Mouse (Mus musculus) thymus, postnatal 36 days (tissue): ENCODE results near the gene Pick1.
A peak's percentile ranks its signal among the peaks of the same experiment; 100 is the strongest.
"Not testable (repeated sequence)": the region's sequence is repeated elsewhere in the genome, so short reads cannot be mapped to it uniquely, and the experiment has no call there.

ENCODE experiments used
- DNase-seq, 2 experiments: peaks; one replicate each; pipeline ENCODE4 v3.0.0; 2022; ENCODE audit warnings: mixed read lengths in 2 of 2

Pick1 gene

DNA sequence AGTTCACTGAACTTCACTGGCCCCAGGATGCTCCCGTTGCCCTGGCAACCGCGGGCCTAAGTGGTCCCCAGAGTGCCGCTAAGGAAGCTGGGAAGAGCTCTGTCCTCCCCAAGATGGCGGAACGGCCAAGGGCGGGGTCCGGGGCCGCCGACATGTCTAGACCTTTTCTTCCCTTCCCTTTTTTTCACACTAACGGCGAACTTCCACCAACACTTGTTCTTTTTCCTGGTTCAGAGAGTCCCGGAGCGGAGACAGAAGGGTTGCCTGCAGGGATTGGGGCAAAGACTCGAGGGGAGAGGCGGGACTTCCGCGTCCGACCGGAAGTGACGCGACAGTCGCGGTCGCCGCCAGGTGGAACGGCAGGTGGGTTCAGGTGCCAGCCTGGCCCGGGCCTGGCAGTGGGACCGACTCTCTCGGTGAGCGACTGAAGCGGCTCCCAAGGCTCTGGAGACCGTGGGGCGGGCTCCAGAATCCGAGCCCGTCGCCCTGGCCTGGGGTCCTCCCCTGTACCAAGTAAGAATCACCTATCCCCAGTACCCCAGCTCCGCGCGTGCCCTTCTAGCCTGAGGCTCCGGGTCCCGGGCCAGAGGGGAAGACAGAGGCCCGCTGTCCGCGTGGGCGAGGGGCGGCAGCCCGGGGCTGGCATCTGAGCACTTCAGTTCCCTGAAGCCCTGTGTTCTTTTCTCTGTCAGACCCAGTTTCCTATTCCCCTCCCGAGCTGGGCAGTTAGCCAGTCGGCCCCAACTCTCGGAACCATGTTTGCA lies at the start of gene Pick1, which contains the start of gene Gm49486:
TSS of gene Pick1 (plus strand) at position 116 of the 764 bp plus-strand sequence.
TSS of gene Gm49486 (plus strand) at position 334 of the 764 bp plus-strand sequence.
- peak; percentile 85 to 90 for DNase-seq

DNA sequence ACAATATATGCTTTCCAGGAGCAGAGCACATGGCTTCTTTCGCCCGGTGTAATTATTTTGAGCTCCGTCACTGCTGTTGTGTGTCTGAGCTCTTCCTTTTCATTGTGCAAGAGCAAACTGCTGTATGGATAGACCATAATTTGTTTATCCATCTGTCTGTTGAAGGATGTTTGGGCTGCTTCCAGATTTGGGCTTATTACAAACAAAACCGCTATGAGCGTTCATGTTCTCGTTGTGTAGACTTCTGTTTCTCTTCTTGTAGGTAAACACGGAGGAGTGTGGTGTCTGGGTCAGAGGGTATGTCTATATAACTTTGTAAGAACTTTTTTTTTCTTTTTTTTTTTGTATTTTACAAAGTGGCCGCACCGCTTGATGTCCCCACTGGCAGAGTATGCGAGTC lies 43.8 kb upstream of the Pick1 start:
- no peak for DNase-seq

DNA sequence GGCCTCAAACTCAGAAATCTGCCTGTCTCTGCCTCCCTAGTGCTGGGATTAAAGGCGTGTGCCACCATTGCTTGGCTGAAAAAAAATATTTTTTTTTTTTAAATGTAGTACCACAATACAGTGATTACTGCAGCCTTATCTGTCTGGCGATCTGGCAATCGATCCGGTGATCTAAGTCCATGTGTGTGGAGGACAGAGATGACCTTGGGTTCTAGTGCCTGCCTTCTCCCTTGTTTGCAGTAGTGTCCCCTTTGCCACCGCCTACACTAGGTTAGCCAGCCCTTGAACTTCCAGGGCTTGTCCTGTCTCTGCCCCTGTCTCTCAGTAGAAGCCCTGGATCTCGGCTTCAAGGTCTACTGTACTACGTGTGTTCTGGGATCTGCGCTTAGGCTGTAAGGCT lies 41.2 kb upstream of the Pick1 start:
- DNase-seq, result no peak

DNA sequence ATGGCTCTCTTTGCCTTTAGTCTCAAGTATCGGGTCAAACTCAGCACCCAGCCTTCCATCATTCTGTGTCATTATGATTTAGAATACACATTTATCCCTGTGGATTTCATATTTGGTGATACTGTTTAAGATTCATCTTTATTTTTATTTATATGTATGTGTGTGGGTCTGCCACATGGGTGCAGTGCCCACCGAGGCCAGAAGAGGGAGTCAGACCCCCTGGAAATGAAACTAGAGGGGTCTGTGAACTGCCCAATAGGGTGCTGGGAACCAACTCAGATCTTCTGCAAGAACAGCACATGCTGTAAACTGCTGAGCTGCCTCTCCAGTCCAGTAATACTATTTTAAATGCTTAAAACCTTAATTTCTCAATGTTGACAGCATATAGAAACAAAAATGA lies 37.5 kb upstream of the Pick1 start:
- no peak for DNase-seq

DNA sequence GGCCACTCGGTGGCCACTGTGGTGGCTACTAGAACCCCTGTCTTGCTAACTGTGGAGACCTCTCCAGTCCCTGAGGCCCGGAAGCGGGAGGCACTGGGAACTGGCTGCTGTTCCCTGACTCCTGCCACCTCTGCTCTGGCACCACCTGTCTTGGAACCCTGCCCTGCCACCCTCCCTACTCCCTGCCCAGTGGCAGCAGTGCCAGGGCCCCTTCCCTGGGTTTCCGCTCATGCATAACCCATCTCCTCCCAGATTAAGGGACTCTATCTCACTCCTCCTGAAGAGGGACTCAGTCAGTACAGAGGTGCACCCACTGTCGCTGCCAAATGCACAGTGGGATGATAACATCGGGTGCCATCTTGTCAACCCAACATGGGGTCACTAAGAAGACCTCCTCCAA lies 36.5 kb upstream of the Pick1 start:
- DNase-seq, result no peak

DNA sequence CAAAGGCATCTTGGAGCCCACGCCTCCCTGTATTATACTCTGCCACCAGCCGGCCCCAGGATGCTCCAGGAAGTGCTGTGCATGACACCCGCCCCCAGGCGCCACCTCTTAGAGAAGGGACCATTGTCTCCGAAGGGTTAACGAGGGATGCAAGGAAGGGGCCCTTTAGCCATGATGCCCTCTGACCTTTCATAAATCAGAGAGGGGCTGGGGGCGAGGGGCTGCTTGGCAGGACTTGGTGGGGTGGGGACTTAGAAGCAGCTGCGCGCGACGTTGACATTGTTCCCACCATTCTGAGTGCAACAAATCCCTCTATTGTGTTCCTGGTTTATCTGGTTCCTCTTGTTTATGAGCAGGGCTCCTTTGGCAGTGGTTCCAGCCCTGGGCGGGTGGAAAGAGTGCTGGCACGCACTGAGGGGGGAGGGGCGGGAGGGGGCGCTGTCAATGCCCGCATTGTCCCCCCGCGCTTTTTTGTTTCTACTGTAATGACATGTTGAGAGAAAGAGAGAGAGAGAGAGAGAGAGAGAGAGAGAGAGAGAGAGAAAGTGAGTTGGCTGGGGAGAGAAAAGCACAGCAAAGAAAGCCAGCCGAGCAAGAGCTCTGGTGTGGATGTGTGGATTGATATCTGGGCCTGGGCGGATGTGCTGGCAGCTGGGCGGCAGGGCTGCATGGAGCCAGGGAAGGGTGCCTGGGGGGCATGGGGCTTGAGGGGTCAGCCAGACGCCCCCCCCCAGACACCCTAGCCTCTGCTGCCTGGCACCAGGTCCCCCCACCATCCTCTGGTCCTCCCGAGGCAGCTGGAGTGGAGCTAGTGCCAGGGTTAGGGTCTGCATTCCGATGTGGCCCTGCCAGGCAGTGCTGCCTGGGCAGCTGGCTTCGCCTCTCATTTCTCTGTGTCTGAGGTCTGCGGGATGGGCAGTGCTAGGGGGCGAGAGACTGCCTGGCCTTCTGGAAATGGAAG lies 35.8 kb upstream of the Pick1 start:
- DNase-seq, result no peak

DNA sequence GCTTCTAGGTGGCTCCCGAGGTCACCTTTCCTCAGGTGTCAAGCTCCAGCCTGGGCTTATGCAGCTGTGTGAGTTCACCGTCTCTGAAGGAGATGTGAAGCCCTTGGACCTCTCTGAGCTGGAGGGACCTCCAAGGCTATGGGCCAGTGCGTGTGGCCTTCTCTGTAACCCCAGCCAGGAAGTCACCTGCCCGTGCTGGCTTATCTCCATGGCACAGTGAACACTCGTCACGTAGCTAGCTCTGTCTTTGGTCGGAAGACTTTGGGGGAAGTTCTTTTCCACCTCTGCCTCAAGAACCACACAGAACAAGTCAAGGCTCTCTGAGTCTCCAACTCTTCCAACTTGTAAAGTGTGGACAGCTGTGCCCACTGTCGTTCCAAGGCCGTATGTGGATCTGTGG lies 34.9 kb upstream of the Pick1 start:
- DNase-seq, result no peak

DNA sequence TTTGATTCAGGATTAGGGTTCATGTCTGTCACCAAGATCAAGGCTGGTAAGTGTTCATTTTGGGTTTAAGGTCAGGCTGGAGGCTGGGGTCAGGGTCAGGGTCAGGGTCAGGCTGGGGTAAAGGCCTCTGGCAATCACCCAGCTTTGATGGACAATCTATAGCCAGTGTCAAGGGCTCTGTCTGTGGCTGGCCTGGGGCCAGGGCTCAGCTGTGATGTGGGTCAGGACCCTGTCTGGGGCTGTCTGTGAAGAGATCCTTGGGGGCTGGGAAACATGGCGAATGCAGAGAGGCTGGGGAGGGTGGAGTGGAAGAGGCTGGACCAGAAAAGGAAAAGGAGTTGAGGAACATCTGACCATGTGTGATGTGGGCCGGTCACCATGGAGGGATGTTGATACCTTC lies 34.0 kb upstream of the Pick1 start:
- no peak for DNase-seq

DNA sequence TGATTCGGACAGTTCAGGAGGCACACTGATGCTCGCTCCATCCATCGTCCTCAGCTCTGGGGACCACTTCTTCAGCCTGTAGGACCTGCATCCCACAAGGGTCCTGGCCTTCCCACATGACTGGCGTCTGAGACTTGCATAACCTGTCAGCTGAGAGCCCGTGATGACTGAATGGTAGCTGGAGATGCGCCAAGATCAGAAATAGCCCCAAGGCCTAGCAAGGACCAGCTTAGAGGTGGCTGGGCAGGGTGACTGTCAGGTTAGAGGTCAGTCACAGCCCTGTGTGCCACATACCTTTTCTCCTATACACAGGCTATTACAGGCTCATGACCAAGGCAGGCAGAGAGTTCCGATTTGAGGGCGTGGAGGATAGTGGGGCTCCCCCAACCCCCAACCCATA lies 33.5 kb upstream of the Pick1 start:
- no peak for DNase-seq

DNA sequence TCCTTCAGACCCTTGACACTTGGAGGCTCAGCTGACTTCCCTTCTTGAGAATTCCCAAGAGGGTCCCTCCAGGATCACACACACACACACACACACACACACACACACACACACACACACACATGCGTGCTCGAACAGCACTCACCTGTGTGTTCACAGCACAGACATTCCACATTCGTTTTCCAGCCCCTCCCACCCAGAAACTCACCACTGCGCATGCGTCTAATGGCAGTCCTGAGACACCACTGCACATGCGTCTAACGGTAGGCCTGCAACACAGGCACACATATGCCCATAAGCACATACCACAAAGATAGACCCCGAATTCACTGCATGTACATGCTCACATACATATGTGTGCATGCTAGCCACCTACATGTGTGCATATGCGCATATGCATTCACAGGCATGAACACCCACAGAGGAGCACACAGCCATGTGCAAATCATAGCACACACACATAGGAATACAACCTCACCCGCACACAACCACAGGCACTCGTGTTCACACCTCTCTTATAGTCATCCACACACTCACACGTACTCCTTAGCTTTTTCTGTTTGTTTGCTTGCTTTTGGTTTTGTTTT lies 29.5 kb upstream of the Pick1 start:
- DNase-seq, result no peak

DNA sequence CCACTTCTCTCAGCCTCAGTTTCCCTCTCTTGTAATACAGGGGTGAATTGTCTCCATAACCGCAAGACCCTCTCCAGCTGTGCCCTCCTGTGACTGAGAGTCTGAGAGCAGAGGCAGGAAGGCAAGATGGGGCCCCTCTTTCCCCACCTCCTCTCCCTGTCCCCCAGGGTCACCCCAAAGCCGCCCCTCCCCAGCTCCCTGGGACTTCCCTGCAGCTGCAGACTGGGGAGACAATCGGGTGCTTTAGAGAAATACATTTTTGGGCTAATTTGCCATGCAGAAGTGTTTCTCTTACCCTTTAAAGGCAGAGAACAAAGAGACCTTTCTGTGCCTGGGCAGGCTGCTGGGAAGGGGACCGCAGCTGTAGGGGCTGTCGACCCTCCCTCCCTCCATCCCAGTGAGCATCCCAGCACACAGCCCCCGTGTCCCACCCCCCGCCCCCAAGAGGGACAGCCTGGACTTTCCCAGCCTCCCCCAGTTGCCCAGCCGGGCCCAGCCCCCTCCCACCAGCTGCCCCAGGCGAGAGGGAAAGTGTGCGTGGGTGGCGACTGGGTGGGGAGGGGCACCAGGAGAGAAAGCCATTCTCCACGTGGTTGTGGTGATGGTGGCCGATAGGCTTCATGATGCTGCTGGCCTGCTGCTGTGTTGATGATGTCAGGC lies 27.4 kb upstream of the Pick1 start:
- DNase-seq, result no peak

DNA sequence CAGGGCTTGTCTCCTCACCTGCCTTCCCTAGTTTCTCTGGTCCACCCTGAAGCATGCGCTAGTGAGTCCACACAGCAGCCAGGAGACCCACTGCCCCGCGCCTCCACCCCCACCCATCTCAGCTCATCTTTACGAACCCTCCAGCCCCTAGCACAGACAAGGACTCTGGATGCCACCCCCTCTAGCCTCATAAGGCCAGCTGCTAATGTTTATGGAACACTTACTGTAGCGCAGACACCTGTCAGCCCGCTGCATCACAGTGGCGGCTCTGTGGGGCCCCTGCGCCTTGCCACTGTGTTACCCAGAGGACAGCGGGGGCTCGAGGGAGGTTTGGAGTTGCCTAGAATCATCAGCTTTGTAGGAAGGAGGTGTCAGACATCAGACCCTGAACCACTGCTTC lies 26.4 kb upstream of the Pick1 start:
- no peak for DNase-seq

DNA sequence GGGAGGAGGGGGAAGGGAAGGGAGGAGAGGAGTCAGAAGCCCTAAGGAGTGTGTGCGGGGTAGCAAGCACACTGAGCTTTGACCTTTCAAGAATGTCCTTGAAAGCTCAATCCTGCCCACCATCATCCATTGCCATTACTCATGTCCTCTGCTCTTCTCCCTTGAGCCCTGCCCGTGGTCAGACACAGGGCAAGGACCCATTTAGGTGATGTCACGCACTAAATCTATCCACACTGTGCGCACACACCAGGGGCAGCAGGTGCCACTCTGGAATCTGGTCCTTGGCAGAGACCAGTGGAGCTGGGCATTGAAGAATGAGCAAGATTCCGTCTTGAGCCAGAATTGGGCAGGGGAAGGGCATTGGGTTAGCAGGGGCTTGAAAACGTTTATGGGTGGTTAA lies 20.8 kb upstream of the Pick1 start:
- DNase-seq, result no peak

DNA sequence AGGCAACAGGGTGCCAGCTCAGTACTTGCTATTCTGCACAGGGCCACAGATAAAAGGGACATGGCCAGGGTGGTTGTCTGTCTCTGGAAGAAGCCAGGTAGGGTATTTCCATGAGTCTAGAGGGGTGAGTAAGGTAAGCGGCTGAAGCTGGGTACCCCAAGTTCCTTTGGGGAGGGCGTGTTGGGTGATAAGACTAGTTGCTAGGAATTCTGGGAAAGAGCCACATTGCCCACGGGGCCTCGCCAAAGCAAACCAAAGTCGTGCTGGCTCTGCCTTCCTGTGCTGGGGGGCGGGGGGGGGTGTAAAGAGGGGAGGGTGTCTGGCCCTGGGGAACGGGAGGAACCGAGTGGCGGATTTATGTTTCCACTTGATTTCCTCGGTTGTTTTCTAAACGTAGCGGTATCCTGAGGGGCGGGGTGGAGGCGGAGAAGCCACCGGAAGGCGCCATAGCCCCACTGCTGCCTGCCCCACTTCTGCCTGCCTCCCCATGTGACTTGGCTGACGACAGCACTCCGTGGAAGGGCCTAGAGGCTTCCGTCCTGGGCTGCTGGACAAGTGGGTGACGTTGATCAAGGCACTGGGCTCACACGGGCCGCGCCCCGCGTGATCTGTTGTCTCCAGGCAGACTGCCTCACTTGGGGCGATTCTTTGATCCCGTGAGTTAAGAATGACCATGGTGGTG lies 20.1 kb upstream of the Pick1 start:
- peak; percentile 64 to 80 for DNase-seq

DNA sequence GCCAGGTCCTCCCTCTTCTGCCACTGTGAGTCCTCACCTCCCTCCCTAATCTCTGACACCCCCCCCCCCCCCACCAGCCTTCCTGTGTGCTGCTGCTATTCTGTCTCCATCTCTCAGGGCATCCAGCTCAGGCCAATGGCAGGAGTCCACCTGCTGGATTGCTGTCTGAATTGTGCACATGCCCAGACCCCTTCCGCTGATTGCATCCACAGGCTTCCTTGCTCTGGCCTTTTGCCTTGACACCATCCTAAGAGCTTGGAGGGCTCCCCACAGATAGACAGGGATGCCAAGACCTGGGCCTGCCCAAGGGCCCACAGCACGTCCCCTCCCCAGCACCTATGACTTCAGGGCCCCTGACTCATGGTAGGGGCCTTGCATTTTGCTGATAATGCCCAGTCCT lies 18.6 kb upstream of the Pick1 start:
- DNase-seq, result no peak

DNA sequence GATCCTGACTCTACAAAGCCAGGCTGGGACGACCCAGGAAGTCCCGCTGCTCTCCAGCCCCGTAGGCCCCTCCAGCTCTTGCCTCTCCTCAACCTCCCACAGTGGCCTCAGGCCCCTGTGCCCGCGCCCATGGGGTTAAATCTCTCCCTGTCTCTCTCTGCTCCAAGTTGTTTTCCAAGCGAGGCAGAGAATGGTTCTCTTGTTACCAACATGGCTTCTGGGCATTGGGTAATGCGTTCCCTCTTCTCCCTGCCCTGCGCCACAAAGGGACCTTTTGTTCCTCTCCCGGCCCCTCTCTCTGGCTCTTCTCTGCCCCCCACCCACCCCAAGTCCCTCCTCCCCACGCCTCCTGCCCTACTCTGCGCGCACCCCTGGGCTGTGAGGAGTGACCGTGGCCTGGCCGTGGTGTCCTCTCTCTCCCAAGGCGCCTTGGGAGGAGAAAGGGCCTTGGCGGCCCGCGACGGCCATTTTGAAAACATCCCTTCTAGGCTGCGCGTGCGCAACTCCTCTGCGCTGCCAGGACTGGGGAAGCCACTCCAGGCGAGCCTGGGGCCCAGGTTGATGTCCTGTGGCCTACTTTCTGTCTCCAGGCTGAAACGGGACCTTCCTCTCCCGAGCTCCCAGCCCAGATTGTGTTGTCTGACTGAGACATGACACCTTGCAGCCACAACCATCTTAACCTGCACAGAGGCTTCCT lies 16.1 kb upstream of the Pick1 start:
- DNase-seq, result no peak

DNA sequence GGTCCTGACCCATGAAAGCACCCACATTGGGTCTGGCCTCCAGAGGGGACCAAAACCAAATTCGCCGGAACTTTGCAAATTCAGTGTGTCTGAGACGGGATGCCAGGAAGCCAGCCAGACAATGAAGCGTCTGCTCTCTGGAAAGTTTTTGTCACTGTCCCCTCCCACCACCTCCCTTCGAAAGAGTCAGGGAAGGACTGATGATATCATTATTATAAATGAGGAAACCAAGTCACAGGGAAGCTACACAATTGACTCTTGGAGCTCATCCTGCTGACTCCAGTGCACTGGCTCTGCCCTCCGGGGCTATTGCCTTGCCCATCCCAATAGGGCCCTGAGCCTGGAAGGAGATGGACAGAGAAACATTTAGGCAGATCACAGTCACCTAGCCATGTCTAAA lies 15.4 kb upstream of the Pick1 start:
- DNase-seq, result no peak

DNA sequence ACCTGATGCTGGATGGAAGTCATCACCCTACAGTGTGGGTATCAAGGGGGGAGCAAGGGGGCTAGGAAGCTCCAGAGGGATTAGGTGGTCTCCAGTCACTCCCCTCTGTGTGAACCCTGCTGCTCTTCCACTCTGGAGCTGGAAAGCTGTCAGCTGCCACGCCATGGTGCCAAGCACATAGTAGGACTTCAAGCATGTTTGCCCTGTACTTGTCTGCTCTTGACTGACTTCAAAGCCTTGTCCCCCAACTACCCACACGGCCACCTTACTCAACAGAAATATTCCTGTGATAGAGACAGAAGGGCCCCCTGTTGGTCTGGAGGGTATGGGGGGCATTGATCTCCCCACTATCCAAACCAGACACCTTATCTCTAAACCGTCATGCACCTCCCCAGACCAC lies 12.8 kb upstream of the Pick1 start:
- DNase-seq, result no peak

DNA sequence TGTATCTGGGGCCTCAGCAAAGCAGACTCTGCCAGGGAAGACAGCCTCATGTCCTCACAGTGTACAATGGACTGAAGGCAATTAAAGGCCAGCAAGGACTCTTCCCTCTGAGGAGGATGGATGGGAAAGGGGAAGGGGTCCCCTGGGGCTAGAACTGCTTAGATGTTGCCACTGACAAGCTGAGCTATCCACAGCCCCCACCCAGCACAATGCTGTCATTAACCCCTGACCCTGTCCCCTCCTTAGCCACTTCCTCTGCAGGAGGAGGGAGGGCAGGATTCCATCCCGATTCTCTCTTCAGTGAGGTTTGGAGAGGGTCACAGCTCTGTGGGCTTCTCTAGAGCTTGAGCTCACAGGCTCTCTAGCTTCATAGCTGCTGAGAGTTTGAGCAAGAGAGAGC lies 9.4 kb upstream of the Pick1 start:
- no peak for DNase-seq

DNA sequence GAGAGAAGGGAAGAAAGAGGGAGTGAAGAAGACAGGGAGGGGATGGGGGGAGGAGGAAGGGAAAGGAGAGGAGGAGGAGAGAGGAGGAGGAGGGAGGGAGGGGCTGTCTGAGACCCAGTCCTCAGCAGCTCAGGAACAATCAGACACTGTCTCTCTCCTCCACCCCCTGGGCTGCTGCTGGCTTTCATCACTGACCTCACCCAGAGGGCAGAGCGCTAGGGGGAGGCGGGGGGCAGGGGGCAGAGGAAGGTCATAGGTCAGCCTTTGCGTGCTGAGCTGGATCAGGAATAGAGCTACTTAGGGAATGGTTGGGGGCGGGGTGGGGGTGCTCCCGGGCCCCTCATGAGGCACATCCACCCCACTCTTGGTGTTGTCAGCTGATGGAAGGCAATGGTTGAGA lies 5.3 kb upstream of the Pick1 start:
- DNase-seq, result no peak

DNA sequence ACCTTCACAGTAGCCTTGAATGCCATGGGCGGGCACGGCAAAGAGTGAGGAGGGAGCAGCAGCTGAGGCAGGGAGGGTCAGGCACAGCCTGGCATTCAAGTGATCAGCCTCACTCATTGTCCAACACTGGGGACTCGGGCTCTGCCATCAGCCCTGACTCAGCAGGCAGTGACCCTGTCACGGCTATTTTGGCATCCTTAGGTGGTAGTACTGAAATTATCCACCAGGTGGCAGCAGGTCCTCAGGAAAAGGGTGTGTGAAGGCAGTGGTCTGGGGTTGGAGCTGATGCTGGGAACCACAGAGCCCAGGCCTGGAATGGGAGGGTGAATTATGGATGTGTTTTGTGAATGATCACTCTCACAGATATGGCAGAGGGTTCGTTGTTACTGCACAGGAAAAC lies 4.3 kb upstream of the Pick1 start:
- DNase-seq, result peak; percentile 64 to 76

DNA sequence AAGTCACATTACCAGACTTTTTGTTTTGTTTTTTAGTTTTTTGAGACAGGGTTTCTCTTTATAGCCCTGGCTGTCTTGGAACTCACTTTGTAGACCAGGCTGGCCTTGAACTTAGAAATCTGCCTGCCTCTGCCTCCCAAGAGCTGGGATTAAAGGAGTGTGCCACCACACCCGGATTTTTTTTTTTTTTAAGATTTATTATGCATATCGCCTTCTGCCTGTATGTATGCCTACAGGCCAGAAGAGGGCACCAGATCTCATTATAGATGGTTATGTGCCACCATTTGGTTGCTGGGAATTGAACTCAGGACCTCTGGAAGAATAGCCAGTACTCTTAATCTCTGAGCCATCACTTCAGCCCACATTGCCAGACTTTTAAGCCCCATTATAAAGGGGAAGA lies 3.2 kb upstream of the Pick1 start:
- DNase-seq, result not testable (repeated sequence)
